8 mouse cellular contexts compared by ENCODE assay signal in genomic region chr2:3713682-3714361, GRCm38 (mm10).
DNase-seq lines count a peak whose midpoint lies in the region; ATAC-seq and TF ChIP-seq lines count a peak whose summit lies in the region.

No protein-coding gene starts in this region.

- H3K4me3 ChIP-seq in cortical plate, adult 2 months (ENCODE audit: insufficient read depth, low read length), result peak overlapping the region; percentile 92
- H3K4me3 ChIP-seq in heart, embryonic 12.5 days, result peak overlapping the region; percentile 86

- peak; percentile 68 for ATAC-seq in heart, embryonic 12.5 days (ENCODE audit: insufficient number of reproducible peaks, low FRiP score)

- H3K9ac ChIP-seq in heart, embryonic 12.5 days, result peak overlapping the region; percentile 94

- TF ChIP-seq POLR2A in cortical plate, adult 2 months (IDR thresholded peaks at IDR 0.05; ENCODE audit: extremely low read depth, insufficient read depth, low read length), result no peak

- H3K27ac ChIP-seq in cortical plate, adult 2 months (ENCODE audit: insufficient read depth, low read length), result peak overlapping the region; percentile 61; the same call in 1 of the 2 replicates
- H3K27ac ChIP-seq in heart, embryonic 12.5 days (ENCODE audit: poor library complexity, severe bottlenecking), result peak overlapping the region; percentile 72

- H3K27me3 ChIP-seq in heart, embryonic 12.5 days (replicated peaks), result no peaks in the 10 kb centered on the region; the same call in 1 of the 2 replicates

- no peaks in the 10 kb centered on the region for H3K36me3 ChIP-seq in heart, embryonic 12.5 days

- no peaks in the 10 kb centered on the region; the same call in 1 of the 2 replicates for H3K4me1 ChIP-seq in cortical plate, adult 2 months (ENCODE audit: control insufficient read depth, insufficient read depth, low read length)
- peaks cover 20% of the 10 kb centered on the region for H3K4me1 ChIP-seq in heart, embryonic 12.5 days (replicated peaks)

- peak overlapping the region; percentile 90 for H3K4me2 ChIP-seq in heart, embryonic 12.5 days

- no peak for TF ChIP-seq CTCF in cortical plate, adult 2 months (IDR thresholded peaks at IDR 0.05; ENCODE audit: extremely low read depth, insufficient read depth, low read length)

- 1% methylated on average over 38 of the region's 38 CpGs for WGBS in heart, embryonic 12.5 days

- peak; percentile 10 for DNase-seq in right cerebral cortex, postnatal 25 days
- no peak for DNase-seq in right cerebral cortex, adult 18-20 months
- peak; percentile 61 for DNase-seq in kidney, postnatal 14 days
- peak; percentile 60 for DNase-seq in mesoderm, embryonic 11.5 days (ENCODE audit: low read depth, low spot score)
- peak; percentile 63 to 64 for DNase-seq in spleen, postnatal 36 days (ENCODE audit: low spot score in 2 of 2)
- no peak for DNase-seq in layer of hippocampus, adult 9-11 months

- no peaks in the 10 kb centered on the region for H3K9me3 ChIP-seq in heart, embryonic 12.5 days (replicated peaks)

Comparison
In these comparisons a context has a peak if more than half of its experiments do, and no peak if none do; other contexts are left out.
1. DNase-seq: peak in right cerebral cortex, postnatal 25 days (single experiment), kidney, postnatal 14 days (single experiment), mesoderm, embryonic 11.5 days (single experiment) and spleen, postnatal 36 days (2 of 2); none in right cerebral cortex, adult 18-20 months (single experiment) and layer of hippocampus, adult 9-11 months (single experiment).